Mouse (Mus musculus): ENCODE measurements around the gene Slc16a3.

Gene Slc16a3

DNA sequence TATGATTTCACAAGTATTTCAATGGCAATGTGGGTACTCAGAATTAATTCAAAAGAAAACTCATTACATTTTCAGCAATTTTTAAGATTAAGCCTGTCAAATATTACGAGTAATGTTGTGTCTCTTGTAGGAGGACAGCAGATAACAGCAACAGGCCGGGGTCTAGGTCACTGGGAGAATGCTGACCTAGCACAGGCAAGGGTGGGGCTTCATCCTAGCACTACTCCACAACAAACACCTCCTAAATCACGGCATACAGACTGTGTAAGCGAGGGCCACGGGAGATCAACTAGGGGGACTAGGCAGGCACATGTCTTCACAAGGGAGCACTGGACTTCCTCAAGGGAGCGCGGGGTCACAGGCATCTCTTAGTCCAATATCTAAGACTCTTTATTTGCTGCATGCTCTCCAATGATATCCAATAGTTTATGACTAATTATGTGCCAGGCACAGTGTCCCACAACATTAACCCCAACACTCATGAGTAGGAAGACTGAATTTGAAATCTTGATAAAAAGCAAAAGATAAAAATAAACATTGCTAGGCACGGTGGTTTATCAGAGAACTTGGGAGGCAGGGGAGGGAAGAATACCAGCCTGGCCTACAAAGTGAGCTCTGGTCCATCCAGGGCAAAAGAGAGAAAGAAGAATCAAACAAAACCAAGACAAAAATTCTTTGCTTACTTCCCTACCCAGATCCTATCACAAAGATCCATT, 31.6 kb downstream of the Slc16a3 start:
- DNase-seq, result no peak

DNA sequence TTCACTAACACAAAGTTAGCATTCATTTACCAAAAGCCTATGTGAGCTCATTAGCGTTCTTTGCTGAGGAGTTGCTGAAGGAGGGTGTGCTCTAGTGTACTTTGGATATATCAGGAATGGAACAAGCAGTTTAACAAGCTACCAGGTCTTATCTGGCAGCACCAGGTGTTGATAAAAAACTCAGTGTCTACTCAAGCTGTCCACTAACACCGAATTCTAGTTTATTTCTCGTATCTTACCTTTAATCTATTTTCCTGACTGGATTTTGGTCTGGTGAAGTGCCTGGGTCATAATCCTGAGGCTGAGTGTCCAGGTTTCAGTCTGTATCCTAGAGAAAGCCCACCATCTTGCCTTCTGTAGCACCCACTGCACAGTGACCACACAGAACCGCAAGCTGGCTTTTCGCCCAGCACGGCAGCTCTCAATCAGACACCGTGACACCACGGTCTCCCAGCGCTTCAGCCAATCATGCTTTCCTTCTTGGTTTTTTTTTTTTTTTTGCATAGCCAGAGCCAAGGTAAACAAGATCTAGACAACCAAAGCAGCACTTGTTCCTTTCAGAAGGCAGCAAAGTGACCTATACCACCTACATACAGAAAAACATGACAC, 32.3 kb downstream of the Slc16a3 start:
- DNase-seq, result no peak

DNA sequence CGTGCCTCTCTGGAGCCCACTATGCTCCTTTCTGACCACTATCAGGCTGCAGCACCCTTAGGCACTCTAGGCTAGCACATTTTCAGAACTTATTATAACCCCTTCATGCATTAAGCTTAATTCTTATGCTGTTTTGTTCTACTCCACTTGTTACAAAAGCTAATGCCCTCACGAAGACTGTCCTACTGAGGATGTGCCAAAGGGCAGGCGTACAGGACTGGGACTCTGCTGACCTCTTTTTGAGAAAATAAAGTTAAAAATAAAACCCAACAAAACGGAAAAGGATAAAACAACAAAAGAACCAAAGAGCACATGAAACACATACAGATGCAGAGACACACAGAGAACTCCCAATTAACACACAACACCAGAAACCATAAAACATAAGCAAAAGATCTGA, 33.4 kb downstream of the Slc16a3 start:
- no peak for DNase-seq

DNA sequence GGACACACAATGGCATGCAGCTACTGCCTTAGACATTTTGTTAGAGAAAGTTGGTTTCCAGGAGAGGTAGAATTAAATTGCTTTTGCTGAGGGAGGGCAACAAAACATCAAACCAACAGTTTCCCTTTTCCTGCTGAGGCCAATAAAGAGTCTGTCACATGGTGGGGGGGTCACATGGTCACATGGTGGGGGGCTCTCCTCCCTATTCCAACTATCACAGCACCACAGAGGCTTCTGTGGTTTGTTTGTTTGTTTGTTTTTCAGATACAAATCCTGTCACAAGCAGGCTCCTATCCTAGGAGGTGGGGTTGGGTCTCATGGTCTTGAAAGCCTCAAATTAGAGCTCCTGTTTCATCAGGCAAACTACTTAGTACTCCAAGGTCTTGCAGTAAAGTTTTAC, 34.2 kb downstream of the Slc16a3 start:
- no peak for DNase-seq

DNA sequence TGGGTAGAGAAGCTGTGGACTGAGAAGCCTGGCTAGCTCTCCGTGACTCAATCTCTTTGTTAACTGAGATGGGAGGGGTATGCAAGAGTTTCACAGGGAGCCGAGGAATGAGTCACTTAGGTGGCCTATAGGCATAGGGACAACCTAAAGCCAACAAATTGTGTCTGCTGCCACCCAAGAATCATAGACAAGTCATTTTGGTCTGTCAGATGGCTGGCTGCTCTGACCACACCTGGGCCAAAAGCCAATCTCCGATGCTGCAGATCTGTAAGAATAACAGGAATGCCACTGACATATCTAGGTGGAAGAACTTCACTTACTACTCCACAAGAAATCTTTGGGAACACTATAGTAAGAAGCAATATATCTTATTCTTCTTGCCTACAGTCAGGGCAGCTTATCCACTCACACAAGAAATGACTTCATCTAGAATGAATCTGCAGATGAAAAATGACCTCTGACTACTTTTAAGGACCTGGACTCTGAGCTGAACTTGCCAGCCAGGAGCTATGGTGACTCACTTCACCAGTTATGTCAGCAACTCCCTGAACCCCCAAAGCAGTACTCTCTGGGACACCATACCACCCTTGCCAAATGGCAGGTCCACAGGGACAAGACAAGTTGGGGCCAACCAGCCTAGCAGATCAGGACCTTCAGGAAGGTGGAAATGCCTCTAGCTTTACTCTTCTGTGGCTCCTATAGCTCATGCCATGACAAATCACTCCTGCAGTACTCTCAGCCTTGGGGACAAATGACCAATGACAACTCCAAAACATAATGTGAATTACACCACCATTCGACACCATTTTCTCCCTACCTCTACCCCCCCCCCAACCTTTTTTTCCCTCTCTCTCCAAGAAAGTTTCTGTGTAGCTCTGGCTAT, 36.4 kb downstream of the Slc16a3 start:
- no peak for DNase-seq

DNA sequence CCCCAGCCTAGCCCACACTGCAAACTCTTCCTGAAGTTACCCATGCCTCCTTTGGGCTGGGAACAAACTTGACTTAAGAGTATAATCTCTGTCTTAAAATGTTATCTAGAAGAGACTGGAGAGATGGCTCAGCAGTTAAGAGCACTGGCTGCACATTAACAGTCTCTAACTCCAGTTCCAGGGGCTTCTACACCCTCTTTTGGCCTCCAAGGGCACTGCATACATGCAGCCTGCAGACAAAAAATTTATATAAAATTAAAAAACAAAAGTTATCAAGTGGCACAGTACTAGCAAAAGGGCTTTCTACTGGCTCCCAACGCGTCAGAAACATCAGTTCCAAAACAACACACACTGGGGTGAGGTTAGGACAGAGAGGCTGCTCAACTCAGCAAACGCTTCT, 39.3 kb downstream of the Slc16a3 start:
- no peak for DNase-seq

DNA sequence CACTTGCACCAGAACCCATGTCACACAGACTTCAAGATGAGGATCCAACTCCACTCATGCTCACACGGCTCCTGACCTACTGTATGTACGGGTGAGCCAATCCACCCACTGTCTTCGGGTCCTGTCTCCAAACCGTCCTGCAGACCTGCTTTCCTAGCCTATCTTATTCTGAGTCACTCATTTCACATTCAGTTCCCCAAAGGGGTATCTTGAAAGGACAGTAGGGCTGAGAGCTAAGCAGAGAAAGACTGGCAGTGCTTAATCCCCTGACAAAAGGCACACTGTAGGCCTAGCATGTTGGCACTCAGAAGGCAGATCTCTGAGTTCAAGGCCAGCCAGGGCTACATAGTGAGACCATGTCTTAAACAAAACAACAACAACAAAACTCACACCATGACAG, 40.1 kb downstream of the Slc16a3 start:
- no peak for DNase-seq

DNA sequence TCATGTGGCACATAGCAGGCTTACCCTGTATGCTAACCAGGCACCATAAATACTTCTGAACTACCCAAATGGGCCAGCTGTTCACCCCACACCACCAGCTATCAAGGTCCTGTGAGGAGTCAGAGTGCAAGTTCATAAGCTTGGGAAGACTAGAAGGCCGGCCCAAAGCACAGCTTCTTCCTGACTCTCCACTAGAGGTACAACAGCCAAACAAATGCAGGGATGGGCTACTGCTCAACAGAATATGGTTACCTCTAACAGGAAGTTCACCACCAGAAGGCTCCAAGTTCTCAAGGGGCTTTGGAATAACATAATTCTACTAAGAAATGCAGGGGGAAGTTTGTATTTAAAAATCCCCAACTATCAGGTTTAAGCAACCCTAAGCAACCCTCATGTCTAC, 41.2 kb downstream of the Slc16a3 start:
- DNase-seq, result no peak

DNA sequence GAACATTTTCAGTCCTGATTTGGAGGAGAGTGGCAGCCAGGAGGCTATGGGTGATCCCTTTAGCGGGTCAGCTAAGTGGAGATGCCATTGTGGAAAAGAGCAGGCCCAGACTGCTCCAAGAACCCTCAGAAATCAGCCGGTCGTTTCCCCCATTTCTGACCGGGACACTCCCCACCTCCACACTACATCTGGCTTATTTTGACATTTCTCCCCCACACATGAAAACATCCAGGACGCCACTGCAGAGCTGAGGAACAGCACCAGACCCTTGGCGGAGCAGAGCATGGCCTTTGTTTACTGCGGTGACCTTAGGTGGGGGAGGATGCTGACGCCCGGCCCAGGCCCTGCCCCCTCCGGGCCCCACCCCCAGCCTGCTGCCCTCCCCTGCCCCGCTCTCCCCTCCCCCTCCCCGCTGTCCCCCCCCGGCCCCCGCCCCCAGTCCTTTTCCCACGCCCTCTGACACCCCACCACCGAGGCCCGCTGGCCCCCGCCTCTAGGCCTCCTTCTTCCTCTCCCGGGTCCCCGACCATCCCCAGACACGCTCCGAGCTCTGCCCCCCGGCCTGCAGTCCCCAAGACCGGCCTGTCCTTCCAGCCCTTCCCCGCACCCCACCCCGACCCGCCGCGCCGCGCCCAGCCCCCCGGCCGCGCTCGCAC, 42.0 kb downstream of the Slc16a3 start:
- DNase-seq, result peak; percentile 53

DNA sequence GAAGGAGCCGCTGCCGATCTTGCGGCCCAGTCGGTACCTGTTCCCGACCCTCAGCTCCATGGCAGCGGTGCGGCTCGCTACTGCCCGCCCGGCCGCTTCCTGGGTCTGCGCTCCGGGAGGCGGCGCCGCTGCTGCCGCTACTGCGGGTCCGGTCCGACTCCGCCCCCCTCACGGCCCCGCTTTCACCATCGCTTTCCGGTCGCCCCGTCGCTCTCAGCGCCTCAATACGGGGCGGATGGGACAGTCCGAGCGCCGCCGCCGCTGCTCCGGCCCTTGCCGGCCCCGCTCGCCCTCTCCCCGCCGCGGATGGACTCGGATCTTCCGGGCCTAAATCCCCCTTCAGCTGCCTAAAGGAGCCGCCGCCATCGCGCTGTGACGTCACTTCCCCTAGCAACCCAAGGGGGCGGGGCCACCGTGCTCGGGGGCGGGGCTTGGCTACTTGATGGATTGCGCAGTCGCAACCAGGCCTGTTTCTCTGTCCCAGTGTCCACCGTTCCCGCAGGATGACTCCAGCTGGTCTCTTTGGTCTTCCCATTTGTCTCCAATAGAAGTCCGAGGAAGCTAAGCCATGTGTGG, 42.8 kb downstream of the Slc16a3 start, which contains the start of gene Csnk1d:
Gene Csnk1d (minus strand): TSS at position 380 of the 576 bp plus-strand sequence.
- peak; percentile 99 for DNase-seq

DNA sequence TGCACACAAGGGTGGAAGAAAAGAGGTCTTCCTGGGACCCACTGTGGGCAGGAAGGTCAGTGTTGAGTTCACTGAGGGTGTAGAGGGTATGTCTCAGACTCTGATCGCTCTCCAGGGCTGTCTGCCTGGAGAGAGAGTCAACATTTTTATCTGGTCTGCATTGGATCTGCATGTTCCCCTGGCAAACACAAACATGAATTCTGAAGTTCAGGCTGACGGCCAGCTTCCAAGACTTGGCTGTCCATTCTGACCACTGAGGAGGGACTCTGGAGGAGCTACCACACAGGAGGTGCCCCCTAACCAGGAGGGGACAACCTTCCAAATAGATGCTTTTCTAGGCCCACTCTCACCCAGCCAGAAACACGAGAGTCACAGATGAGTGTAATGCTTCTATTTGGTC, 43.5 kb downstream of the Slc16a3 start:
- DNase-seq, result no peak

DNA sequence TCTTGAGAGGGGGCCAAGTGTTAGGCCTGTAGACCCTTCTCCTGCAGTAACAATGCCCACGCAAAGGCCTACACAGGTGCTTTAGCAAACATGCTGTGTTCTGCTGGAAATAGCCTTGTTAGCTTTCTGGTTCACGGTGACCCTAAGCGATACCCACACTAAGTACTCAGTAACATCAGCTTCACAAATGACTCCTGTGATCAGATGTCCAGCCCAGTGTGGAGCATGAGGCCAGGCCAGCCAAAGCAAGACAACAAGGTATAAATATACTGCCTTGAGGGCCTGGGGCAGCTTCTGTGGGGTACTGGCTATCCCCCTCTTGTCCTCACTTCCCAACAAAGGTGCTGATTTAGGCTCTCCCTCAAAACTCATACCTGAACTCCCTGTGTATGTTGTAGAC, 44.8 kb downstream of the Slc16a3 start:
- no peak for DNase-seq

DNA sequence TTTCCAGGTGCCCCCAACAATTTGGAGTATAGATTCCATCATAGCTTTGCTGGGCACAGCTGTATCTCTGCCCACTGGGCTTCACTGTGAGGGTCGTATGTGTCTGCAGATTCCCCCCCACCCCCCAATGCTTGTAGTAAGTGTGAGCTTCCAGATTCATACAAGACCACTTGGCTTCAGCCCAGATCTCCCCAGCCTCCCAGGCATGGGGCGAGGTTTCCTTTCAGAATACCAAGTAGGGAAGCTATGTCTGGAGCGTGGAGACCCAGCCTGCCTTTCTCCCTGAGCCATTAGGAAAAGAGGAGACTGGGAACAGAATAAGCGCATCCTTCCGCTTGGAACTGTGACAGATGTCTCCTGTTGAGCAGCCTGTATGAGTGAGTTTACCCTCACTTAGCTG, 45.3 kb downstream of the Slc16a3 start:
- no peak for DNase-seq

DNA sequence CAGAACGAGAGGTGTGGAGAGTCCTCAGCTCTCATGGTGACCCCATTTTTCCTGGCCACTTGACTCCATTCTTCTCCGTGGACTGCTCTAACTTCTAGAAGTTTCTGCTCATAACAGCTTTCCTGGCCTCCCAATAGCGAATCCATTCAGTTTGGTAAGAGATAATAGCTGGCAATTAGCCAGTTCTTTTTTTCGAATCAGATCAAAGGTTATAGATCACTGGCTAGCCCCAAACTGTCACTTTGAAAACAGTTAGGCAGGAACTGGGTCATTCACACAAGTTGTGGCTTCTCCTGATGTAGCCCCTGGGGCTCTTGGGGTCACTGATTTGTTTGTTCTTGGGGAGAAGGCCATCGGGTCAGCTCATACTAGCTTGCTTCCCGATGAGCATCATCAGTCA, 46.5 kb downstream of the Slc16a3 start:
- no peak for DNase-seq

DNA sequence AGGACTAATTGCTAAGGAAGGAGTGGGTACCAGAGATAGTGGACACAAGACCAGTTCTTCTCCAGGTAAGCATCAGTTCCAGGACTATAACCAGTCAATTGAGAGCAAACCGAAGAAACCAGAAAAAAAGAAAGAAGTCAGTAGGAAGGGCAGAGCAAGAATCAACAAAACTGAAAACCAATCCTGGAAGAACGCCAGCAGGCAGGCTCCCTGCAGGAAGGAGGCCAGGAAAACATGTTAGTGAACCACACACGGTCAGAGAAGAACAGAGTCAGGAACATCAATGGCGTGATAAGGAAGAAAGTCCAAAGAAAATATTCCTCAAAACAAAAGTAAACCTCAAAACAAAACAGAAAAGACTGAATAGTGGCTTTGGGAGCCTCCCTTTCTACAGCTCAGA, 53.7 kb downstream of the Slc16a3 start:
- no peak for DNase-seq

DNA sequence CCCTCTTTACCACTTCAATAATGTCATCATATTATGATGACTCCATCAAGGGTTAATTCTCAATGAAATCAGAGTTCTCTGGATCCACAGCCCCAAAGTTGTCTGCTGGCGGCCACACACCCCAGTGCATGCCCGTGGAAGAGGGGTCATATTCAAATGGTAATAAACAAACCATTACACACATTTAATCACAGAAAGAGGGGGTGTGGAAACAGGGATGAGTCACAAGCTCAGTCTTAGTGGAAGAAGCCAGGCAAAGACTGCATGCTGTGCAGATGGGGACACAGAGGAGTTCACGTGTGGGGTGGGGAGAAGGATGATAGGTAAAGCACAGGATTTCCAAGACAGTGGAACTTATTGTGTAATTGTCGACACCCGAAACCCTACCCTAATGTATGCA, 56.0 kb downstream of the Slc16a3 start:
- no peak for DNase-seq

DNA sequence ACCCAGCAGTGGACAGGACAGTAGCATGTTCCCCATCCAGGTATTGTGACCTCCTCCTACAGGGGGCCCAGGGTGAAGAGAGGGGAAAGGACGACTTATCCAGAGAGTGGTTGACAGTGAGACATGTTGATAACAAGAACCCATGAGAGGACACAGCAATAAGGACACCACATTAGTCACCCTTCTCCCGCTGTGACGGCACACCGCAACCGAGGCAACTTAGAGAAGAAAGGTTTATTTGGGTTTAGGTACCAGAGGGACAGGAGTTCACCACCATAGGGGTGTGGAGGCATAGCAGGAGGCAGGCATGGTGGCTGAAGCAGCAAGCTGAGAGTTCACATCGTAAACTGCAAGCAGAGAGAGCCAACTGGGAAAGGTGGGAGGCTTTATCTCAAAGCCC, 57.9 kb downstream of the Slc16a3 start:
- DNase-seq, result no peak

DNA sequence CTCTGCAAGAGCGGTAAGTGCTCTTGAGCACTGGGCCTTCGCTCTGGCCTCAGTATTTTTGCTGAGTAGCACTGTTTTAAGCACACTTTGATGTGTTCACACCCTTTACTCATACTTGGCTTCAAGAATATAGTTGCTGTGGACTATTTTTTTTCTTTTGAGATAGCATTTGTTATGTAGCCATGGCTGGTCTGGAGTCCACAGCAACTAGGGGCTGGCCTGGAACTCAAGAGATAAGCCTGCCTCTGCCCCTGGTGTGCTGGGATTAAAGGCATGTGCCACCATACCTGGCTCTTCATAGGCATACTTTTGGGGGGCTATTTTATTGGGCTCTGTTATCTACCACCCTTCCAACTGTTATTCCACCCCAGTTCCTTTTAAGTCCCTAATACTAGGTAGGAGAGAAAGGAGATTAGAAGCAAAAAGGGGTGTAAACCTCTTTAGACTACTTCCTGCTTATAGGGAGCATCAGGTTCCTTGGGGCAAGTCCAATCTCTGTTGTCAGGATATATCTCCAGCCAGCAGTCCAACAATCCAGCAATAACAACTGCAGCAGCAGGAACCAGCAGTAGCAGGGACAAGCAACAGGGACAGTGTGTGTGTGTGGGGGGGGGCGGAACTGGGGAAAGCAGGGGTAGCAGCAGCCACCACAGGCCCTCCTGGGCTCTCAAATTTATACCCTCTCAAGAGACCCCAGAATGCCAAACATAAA, 61.9 kb downstream of the Slc16a3 start:
- DNase-seq, result no peak
